14 mouse cellular contexts compared by ENCODE assay signal in the genomic region with DNA sequence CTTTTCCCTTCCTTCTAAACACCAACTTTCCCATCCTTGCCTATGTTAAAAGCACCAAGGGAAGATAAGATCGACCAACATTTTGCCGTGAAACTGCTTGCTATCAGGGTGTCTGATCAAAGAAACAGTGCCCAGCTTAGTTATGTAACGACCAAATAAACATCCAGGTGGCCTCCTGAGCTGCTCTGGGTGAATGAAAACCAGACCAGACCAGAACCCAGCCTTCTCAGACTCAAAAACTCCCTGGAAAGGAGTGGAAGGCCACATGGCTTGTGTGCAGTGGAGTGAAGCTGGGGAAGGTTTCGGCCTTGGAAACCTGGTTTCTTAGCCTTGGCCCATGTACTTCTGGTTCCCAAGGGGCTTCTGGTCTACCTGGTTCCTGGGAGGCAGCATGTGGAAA.
"Had no signal": no experiment of that assay in that cellular context is flagged by ENCODE, and none has a peak within 500 bp of the region (broad histone marks: within the 10 kb centered on the region; RNA-seq: fewer than 3 reads in every experiment).

No protein-coding gene starts in this region.

- H3K4me1 ChIP-seq: liver, embryonic 12.5 days; megakaryocyte, embryonic 14.5 days had no signal

- H3K4me2 ChIP-seq: liver, embryonic 12.5 days; lung, embryonic 15.5 days; midbrain, embryonic 11.5 days; midbrain, embryonic 15.5 days had no signal

- H3K36me3 ChIP-seq: liver, embryonic 12.5 days; lung, embryonic 15.5 days; midbrain, embryonic 15.5 days had no signal

- DNase-seq: layer of hippocampus, adult 9-11 months; layer of hippocampus, postnatal 36 days; lung, postnatal 14 days; right cerebral cortex, adult 18-20 months; right cerebral cortex, postnatal 25 days; thymus, adult 18-20 months; thymus, postnatal 14 days had no signal

- H3K9ac ChIP-seq: liver, embryonic 12.5 days; lung, embryonic 15.5 days; midbrain, embryonic 15.5 days had no signal

- ATAC-seq: hindbrain, postnatal 0 days; liver, embryonic 12.5 days; midbrain, embryonic 15.5 days had no signal

- H3K4me3 ChIP-seq: liver, embryonic 12.5 days; lung, embryonic 15.5 days; megakaryocyte, embryonic 14.5 days; midbrain, embryonic 15.5 days had no signal

- H3K9me3 ChIP-seq: liver, embryonic 12.5 days; lung, embryonic 15.5 days; megakaryocyte, embryonic 14.5 days; midbrain, embryonic 15.5 days had no signal

- H3K27me3 ChIP-seq: liver, embryonic 12.5 days; lung, embryonic 15.5 days; megakaryocyte, embryonic 14.5 days; midbrain, embryonic 15.5 days had no signal

- H3K27ac ChIP-seq: hindbrain, postnatal 0 days; liver, embryonic 12.5 days; lung, embryonic 15.5 days; macrophage; midbrain, embryonic 15.5 days had no signal
